Mouse (Mus musculus) layer of hippocampus, adult 8-10 months (tissue): ENCODE results near the gene Maml1. TPM values are rescaled to one million over a fixed set of nuclear protein-coding genes. Genes with fewer than 3 reads are reported as not detected.

Experiments
- microRNA-seq, 2 experiments: library from miRNA; unstranded; fragments of <30 nt; microRNA quantifications; one replicate each; pipeline ENCODE4 v1.2.0; 2022
- total RNA-seq, 4 experiments: library from RNA; stranded (reverse); gene quantifications; 2 replicates each; pipeline ENCODE4 v1.2.4; 2022

The Maml1 gene
- total RNA-seq, 4 experiments from 2014 or later, result 10.6 to 12.0 (median 11.6) TPM

Small RNA genes within 50 kb of the gene (microRNA-seq; reads per million reads assigned to microRNA genes)
- 0.76 to 2.2 reads per million in 2 experiments for gene Mir6919

Other genes starting within 250 kb of the Maml1 start
- gene Tbc1d9b, start 160.9 kb downstream of the Maml1 start, total RNA-seq, result 100 to 1,000 TPM; 115 to 122 (median 118) TPM
- gene Mrnip, start 117.9 kb downstream of the Maml1 start, total RNA-seq, result 10 to 100 TPM; 14.0 to 16.9 (median 15.4) TPM
- gene Sqstm1, start 81.5 kb downstream of the Maml1 start, total RNA-seq, result 100 to 1,000 TPM; 473 to 497 (median 477) TPM
- 10 to 100 TPM; 73.7 to 78.1 (median 76.2) TPM for gene Mgat4b, start 81.4 kb downstream of the Maml1 start, total RNA-seq
- gene Ltc4s, start 53.7 kb downstream of the Maml1 start, total RNA-seq, result 10 to 100 TPM in 2 of 4 experiments, 1 to 10 TPM in 2; 6.2 to 23.4 (median 10.7) TPM
- gene Canx, start 33.4 kb upstream of the Maml1 start, total RNA-seq, result 100 to 1,000 TPM; 388 to 462 (median 411) TPM
- gene Cby3, start 62.2 kb upstream of the Maml1 start, total RNA-seq, result under 1 TPM in 1 of 4 experiments, not detected in 3; 0.96 TPM
- gene Hnrnph1, start 84.7 kb upstream of the Maml1 start, total RNA-seq, result 100 to 1,000 TPM; 246 to 288 (median 274) TPM
- 10 to 100 TPM; 29.6 to 33.1 (median 32.7) TPM for gene Rufy1, start 138.8 kb upstream of the Maml1 start, total RNA-seq